Mouse (Mus musculus) ovary, postnatal 10 days (tissue): ENCODE measurements around the gene Psme2.
A peak's percentile ranks its signal among the peaks of the same experiment; 100 is the strongest.

Experiments used
- DNase-seq: peaks from one replicate; pipeline ENCODE4 v3.0.0; 2022; ENCODE audit warnings: low spot score

The Psme2 gene

GRCm38 (mm10) chr14:55567496-55567895, 23.4 kb downstream of the Psme2 start:
- no peak for DNase-seq

- no peak for DNase-seq
Measured at GRCm38 (mm10) chr14:55565748-55566147, 25.2 kb downstream of the Psme2 start.

GRCm38 (mm10) chr14:55563249-55563648, 27.7 kb downstream of the Psme2 start:
- DNase-seq: no peak

GRCm38 (mm10) chr14:55561860-55562259, 29.1 kb downstream of the Psme2 start:
- no peak for DNase-seq

GRCm38 (mm10) chr14:55560202-55561073, 30.5 kb downstream of the Psme2 start, which contains the start of gene A730061H03Rik:
TSS of gene A730061H03Rik (minus strand) at chr14:55560406.
- DNase-seq: peak; percentile 95

- peak; percentile 86 for DNase-seq
Measured at GRCm38 (mm10) chr14:55559799-55560201, 31.1 kb downstream of the Psme2 start, which contains the start of gene Dcaf11. TSS of gene Dcaf11 (plus strand) at chr14:55560006.

- no peak for DNase-seq
Measured at GRCm38 (mm10) chr14:55558740-55559448, 32.0 kb downstream of the Psme2 start.

GRCm38 (mm10) chr14:55557587-55557986, 33.3 kb downstream of the Psme2 start:
- DNase-seq: no peak

GRCm38 (mm10) chr14:55557003-55557402, 33.9 kb downstream of the Psme2 start:
- peak; percentile 48 for DNase-seq

GRCm38 (mm10) chr14:55555788-55556187, 35.1 kb downstream of the Psme2 start:
- DNase-seq: no peak

- DNase-seq: no peak
Measured at GRCm38 (mm10) chr14:55554635-55555034, 36.3 kb downstream of the Psme2 start.

GRCm38 (mm10) chr14:55551794-55552193, 39.1 kb downstream of the Psme2 start:
- no peak for DNase-seq

- no peak for DNase-seq
Measured at GRCm38 (mm10) chr14:55551347-55551746, 39.6 kb downstream of the Psme2 start.

GRCm38 (mm10) chr14:55550191-55550590, 40.7 kb downstream of the Psme2 start:
- no peak for DNase-seq

GRCm38 (mm10) chr14:55544334-55544733, 46.6 kb downstream of the Psme2 start:
- DNase-seq: no peak

GRCm38 (mm10) chr14:55542268-55542667, 48.6 kb downstream of the Psme2 start:
- no peak for DNase-seq

- peak; percentile 75 for DNase-seq
Measured at GRCm38 (mm10) chr14:55540787-55541321, 50.1 kb downstream of the Psme2 start.

- DNase-seq: peak; percentile 59
Measured at GRCm38 (mm10) chr14:55540067-55540786, 50.7 kb downstream of the Psme2 start, which contains the start of gene Pck2. TSS of gene Pck2 (plus strand) at chr14:55540266.
